In genomic region chr10:77769727-77770126, GRCm38 (mm10) we compare ENCODE assay signal across 50 mouse cellular contexts. TPM values are rescaled to one million over a fixed set of nuclear protein-coding genes. Genes with fewer than 3 reads are reported as not detected.
"Had no signal": no experiment of that assay in that cellular context is flagged by ENCODE, and none has a peak within 500 bp of the region (broad histone marks: within the 10 kb centered on the region; RNA-seq: fewer than 3 reads in every experiment).

No protein-coding gene starts in this region.

- H3K27me3 ChIP-seq: heart, embryonic 13.5 days; heart, embryonic 15.5 days; hindbrain, embryonic 12.5 days; hindbrain, embryonic 13.5 days; hindbrain, embryonic 15.5 days; intestine, embryonic 15.5 days; kidney, embryonic 15.5 days had no signal

- H3K4me2 ChIP-seq: heart, embryonic 11.5 days; heart, embryonic 13.5 days; heart, embryonic 15.5 days; hindbrain, embryonic 12.5 days; hindbrain, embryonic 13.5 days; hindbrain, embryonic 14.5 days; hindbrain, embryonic 15.5 days; intestine, embryonic 15.5 days; kidney, embryonic 15.5 days had no signal

- H3K9me3 ChIP-seq: heart, embryonic 15.5 days; hindbrain, embryonic 10.5 days; hindbrain, embryonic 12.5 days; hindbrain, embryonic 13.5 days; hindbrain, embryonic 15.5 days; intestine, embryonic 15.5 days; kidney, embryonic 15.5 days had no signal

- H3K4me1 ChIP-seq: hindbrain, embryonic 10.5 days; hindbrain, embryonic 12.5 days; hindbrain, embryonic 13.5 days; hindbrain, embryonic 15.5 days; intestine, embryonic 15.5 days; kidney, embryonic 15.5 days had no signal

- H3K36me3 ChIP-seq: heart, embryonic 13.5 days; heart, embryonic 15.5 days; hindbrain, embryonic 10.5 days; hindbrain, embryonic 12.5 days; hindbrain, embryonic 13.5 days; hindbrain, embryonic 15.5 days; intestine, embryonic 15.5 days; kidney, embryonic 15.5 days had no signal

- ATAC-seq: hindbrain, embryonic 16.5 days; hindbrain, postnatal 0 days; inflammation-experienced regulatory T-cells, adult 6 months; intestine, embryonic 15.5 days; intestine, embryonic 16.5 days; intestine, postnatal 0 days had no signal

- H3K27ac ChIP-seq: heart, embryonic 13.5 days; heart, embryonic 15.5 days; hindbrain, embryonic 10.5 days; hindbrain, embryonic 12.5 days; hindbrain, embryonic 13.5 days; hindbrain, embryonic 14.5 days; hindbrain, embryonic 15.5 days; hindbrain, postnatal 0 days; intestine, embryonic 15.5 days; kidney, embryonic 15.5 days; kidney, postnatal 0 days; layer of hippocampus, adult 2 months; left cerebral cortex, adult 2 months had no signal

- H3K4me3 ChIP-seq: heart, embryonic 13.5 days; heart, embryonic 15.5 days; hindbrain, embryonic 10.5 days; hindbrain, embryonic 12.5 days; hindbrain, embryonic 13.5 days; hindbrain, embryonic 15.5 days; intestine, embryonic 15.5 days; kidney, embryonic 15.5 days; layer of hippocampus, adult 2 months; left cerebral cortex, adult 2 months had no signal

- H3K9ac ChIP-seq: heart, embryonic 13.5 days; heart, embryonic 15.5 days; hindbrain, embryonic 12.5 days; hindbrain, embryonic 13.5 days; hindbrain, embryonic 14.5 days; hindbrain, embryonic 15.5 days; intestine, embryonic 15.5 days; kidney, embryonic 15.5 days had no signal

- DNase-seq: heart, postnatal 10 days; heart, postnatal 14 days; heart, postnatal 36 days; heart, postnatal 4 days; kidney, adult 11 months; kidney, adult 18-20 months; kidney, adult 2 months; kidney, adult 8-10 months; kidney, adult 9 months; kidney, postnatal 10 days; kidney, postnatal 14 days; kidney, postnatal 25 days; kidney, postnatal 36 days; kidney, postnatal 4 days; layer of hippocampus, adult 9-11 months; layer of hippocampus, postnatal 36 days had no signal

RNA-seq across cellular contexts. Expression of gene Gm3238, which starts 1.4 kb away (rescaled TPM):
- total RNA-seq: heart, postnatal 10 days; heart, postnatal 14 days; heart, postnatal 36 days; heart, postnatal 4 days; hematopoietic stem cell, adult 5-6 weeks; hindbrain, postnatal 0 days; layer of hippocampus, adult 18-20 months; layer of hippocampus, adult 2 months; layer of hippocampus, adult 8-10 months; layer of hippocampus, postnatal 10 days; layer of hippocampus, postnatal 14 days; layer of hippocampus, postnatal 25 days; layer of hippocampus, postnatal 36 days; left cerebral cortex, adult 18-20 months; left cerebral cortex, adult 2 months; left cerebral cortex, adult 8-10 months; left cerebral cortex, postnatal 10 days had no signal
- polyA plus RNA-seq: heart, embryonic 11.5 days; heart, embryonic 13.5 days; heart, embryonic 15.5 days; heart, embryonic 16.5 days; heart, postnatal 0 days; hindbrain, embryonic 10.5 days; hindbrain, embryonic 11.5 days; hindbrain, embryonic 12.5 days; hindbrain, embryonic 13.5 days; hindbrain, embryonic 14.5 days; hindbrain, embryonic 15.5 days; hindbrain, embryonic 16.5 days; hindbrain, postnatal 0 days; inflammation-experienced regulatory T-cells, adult 6 months; intestine, embryonic 14.5 days; intestine, embryonic 15.5 days; intestine, embryonic 16.5 days; intestine, postnatal 0 days; kidney, adult 2 months; kidney, embryonic 14.5 days; kidney, embryonic 15.5 days; kidney, embryonic 16.5 days; kidney, postnatal 0 days; large intestine, adult 2 months had no signal

RNA-seq across cellular contexts. Expression of gene Gm7138, which starts 7.0 kb away (rescaled TPM):
- total RNA-seq: heart, postnatal 10 days; heart, postnatal 14 days; heart, postnatal 36 days; heart, postnatal 4 days; hematopoietic stem cell, adult 5-6 weeks; hindbrain, postnatal 0 days; layer of hippocampus, adult 18-20 months; layer of hippocampus, adult 2 months; layer of hippocampus, adult 8-10 months; layer of hippocampus, postnatal 10 days; layer of hippocampus, postnatal 14 days; layer of hippocampus, postnatal 25 days; layer of hippocampus, postnatal 36 days; left cerebral cortex, adult 18-20 months; left cerebral cortex, adult 2 months; left cerebral cortex, adult 8-10 months; left cerebral cortex, postnatal 10 days had no signal
- polyA plus RNA-seq: heart, embryonic 11.5 days; heart, embryonic 13.5 days; heart, embryonic 15.5 days; heart, embryonic 16.5 days; heart, postnatal 0 days; hindbrain, embryonic 10.5 days; hindbrain, embryonic 11.5 days; hindbrain, embryonic 12.5 days; hindbrain, embryonic 13.5 days; hindbrain, embryonic 14.5 days; hindbrain, embryonic 15.5 days; hindbrain, embryonic 16.5 days; hindbrain, postnatal 0 days; inflammation-experienced regulatory T-cells, adult 6 months; intestine, embryonic 14.5 days; intestine, embryonic 15.5 days; intestine, embryonic 16.5 days; intestine, postnatal 0 days; kidney, adult 2 months; kidney, embryonic 14.5 days; kidney, embryonic 15.5 days; kidney, embryonic 16.5 days; kidney, postnatal 0 days; large intestine, adult 2 months had no signal

RNA-seq across cellular contexts. Expression of gene Gm3233, which starts 10.2 kb away (rescaled TPM):
- total RNA-seq: heart, postnatal 10 days; heart, postnatal 14 days; heart, postnatal 36 days; heart, postnatal 4 days; hematopoietic stem cell, adult 5-6 weeks; hindbrain, postnatal 0 days; layer of hippocampus, adult 18-20 months; layer of hippocampus, adult 2 months; layer of hippocampus, adult 8-10 months; layer of hippocampus, postnatal 10 days; layer of hippocampus, postnatal 14 days; layer of hippocampus, postnatal 25 days; layer of hippocampus, postnatal 36 days; left cerebral cortex, adult 18-20 months; left cerebral cortex, adult 2 months; left cerebral cortex, adult 8-10 months; left cerebral cortex, postnatal 10 days had no signal
- polyA plus RNA-seq: heart, embryonic 11.5 days; heart, embryonic 13.5 days; heart, embryonic 15.5 days; heart, embryonic 16.5 days; heart, postnatal 0 days; hindbrain, embryonic 10.5 days; hindbrain, embryonic 11.5 days; hindbrain, embryonic 12.5 days; hindbrain, embryonic 13.5 days; hindbrain, embryonic 14.5 days; hindbrain, embryonic 15.5 days; hindbrain, embryonic 16.5 days; hindbrain, postnatal 0 days; inflammation-experienced regulatory T-cells, adult 6 months; intestine, embryonic 14.5 days; intestine, embryonic 15.5 days; intestine, embryonic 16.5 days; intestine, postnatal 0 days; kidney, adult 2 months; kidney, embryonic 14.5 days; kidney, embryonic 15.5 days; kidney, embryonic 16.5 days; kidney, postnatal 0 days; large intestine, adult 2 months had no signal

RNA-seq across cellular contexts. Expression of gene Gm3250, which starts 12.6 kb away (rescaled TPM):
- total RNA-seq: heart, postnatal 10 days; heart, postnatal 14 days; heart, postnatal 36 days; heart, postnatal 4 days; hematopoietic stem cell, adult 5-6 weeks; hindbrain, postnatal 0 days; layer of hippocampus, adult 18-20 months; layer of hippocampus, adult 2 months; layer of hippocampus, adult 8-10 months; layer of hippocampus, postnatal 10 days; layer of hippocampus, postnatal 14 days; layer of hippocampus, postnatal 25 days; layer of hippocampus, postnatal 36 days; left cerebral cortex, adult 18-20 months; left cerebral cortex, adult 2 months; left cerebral cortex, adult 8-10 months; left cerebral cortex, postnatal 10 days had no signal
- polyA plus RNA-seq: heart, embryonic 11.5 days; heart, embryonic 13.5 days; heart, embryonic 15.5 days; heart, embryonic 16.5 days; heart, postnatal 0 days; hindbrain, embryonic 10.5 days; hindbrain, embryonic 11.5 days; hindbrain, embryonic 12.5 days; hindbrain, embryonic 13.5 days; hindbrain, embryonic 14.5 days; hindbrain, embryonic 15.5 days; hindbrain, embryonic 16.5 days; hindbrain, postnatal 0 days; inflammation-experienced regulatory T-cells, adult 6 months; intestine, embryonic 14.5 days; intestine, embryonic 15.5 days; intestine, embryonic 16.5 days; intestine, postnatal 0 days; kidney, adult 2 months; kidney, embryonic 14.5 days; kidney, embryonic 15.5 days; kidney, embryonic 16.5 days; kidney, postnatal 0 days; large intestine, adult 2 months had no signal

RNA-seq across cellular contexts. Expression of gene Gm7137, which starts 18.3 kb away (rescaled TPM):
- total RNA-seq: heart, postnatal 10 days; heart, postnatal 14 days; heart, postnatal 36 days; heart, postnatal 4 days; hematopoietic stem cell, adult 5-6 weeks; hindbrain, postnatal 0 days; layer of hippocampus, adult 18-20 months; layer of hippocampus, adult 2 months; layer of hippocampus, adult 8-10 months; layer of hippocampus, postnatal 10 days; layer of hippocampus, postnatal 14 days; layer of hippocampus, postnatal 25 days; layer of hippocampus, postnatal 36 days; left cerebral cortex, adult 18-20 months; left cerebral cortex, adult 2 months; left cerebral cortex, adult 8-10 months; left cerebral cortex, postnatal 10 days had no signal
- polyA plus RNA-seq: heart, embryonic 11.5 days; heart, embryonic 13.5 days; heart, embryonic 15.5 days; heart, embryonic 16.5 days; heart, postnatal 0 days; hindbrain, embryonic 10.5 days; hindbrain, embryonic 11.5 days; hindbrain, embryonic 12.5 days; hindbrain, embryonic 13.5 days; hindbrain, embryonic 14.5 days; hindbrain, embryonic 15.5 days; hindbrain, embryonic 16.5 days; hindbrain, postnatal 0 days; inflammation-experienced regulatory T-cells, adult 6 months; intestine, embryonic 14.5 days; intestine, embryonic 15.5 days; intestine, embryonic 16.5 days; intestine, postnatal 0 days; kidney, adult 2 months; kidney, embryonic 14.5 days; kidney, embryonic 15.5 days; kidney, embryonic 16.5 days; kidney, postnatal 0 days; large intestine, adult 2 months had no signal
